Mouse (Mus musculus): ENCODE results near the gene Arid5b. TPM values are rescaled to one million over a fixed set of nuclear protein-coding genes. Genes with fewer than 3 reads are reported as not detected.

The Arid5b gene
- polyA plus RNA-seq, 1 experiment from 2014 or later: 12.2 TPM

DNA sequence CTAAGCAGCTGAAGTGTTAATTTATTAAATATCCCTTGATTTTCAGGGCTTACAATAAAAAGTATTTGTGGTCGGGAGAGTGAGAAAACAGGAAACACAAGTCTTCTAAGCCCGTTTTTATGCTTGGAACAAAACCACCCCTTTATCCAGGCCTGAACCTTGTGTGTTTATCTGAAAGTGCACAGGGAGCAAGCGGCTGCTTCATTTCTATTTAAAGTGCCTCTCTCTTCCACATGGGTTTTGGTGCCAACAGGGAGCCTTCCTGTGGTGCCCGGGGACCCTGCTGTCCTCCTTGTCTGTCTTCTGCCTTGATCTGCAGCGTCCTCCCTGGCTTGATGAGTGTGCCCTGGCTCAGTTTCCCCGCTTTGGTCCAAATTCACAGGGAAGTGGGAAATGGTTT lies 40.9 kb upstream of the Arid5b start:
- Histone ChIP-seq H3K9me3 (ENCODE audit: low read length) (no peaks in the 10 kb centered on the region), H3K27ac (ENCODE audit: low read depth) (no peak overlapping the region), H3K4me3 (ENCODE audit: low read depth, low read length) (no peak overlapping the region), H3K27me3 (ENCODE audit: insufficient read depth, low read length) (no peaks in the 10 kb centered on the region), H3K4me2 (ENCODE audit: low read depth, low read length) (no peak overlapping the region), H3K9ac (replicated peaks) (no peak overlapping the region), H3K4me1 (ENCODE audit: insufficient read depth) (peaks cover 2% of the 10 kb centered on the region; the same call in 1 of the 2 replicates), H3K36me3 (replicated peaks; ENCODE audit: insufficient read depth, low read length) (no peaks in the 10 kb centered on the region)
- 36% methylated on average over 6 of the region's 6 CpGs for WGBS (ENCODE audit: insufficient replicate concordance)
- DNase-seq: no peak
- TF ChIP-seq CTCF (IDR thresholded peaks at IDR 0.05; ENCODE audit: low read depth): no peak
- no peak for TF ChIP-seq EP300 (IDR thresholded peaks at IDR 0.05; ENCODE audit: low read depth)
- no peak for ATAC-seq

DNA sequence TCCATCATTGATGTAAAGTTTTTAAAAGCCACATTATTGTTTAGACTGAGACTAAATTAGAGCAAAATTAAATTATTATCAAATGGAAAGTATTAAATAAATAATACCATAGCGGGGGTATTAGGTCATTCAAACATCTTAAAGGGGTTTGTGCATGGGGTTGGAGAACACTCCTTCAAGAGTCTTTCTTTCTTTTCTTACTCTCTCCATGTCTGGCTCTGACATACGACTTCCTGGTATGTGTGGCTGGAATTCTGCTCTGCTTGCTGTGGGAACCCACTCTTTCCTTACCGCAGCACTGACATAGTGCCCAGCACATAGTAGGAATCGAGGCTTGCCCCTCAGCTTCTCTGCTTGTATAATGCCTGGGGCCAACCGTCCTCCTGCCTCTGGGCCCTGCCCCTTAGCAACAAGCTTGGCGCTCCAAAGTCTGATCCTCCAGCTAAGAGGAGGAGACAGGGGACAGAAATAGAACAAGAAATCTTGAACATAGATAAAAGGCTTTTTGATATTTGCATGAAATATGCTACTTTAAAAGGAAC lies 40.0 kb upstream of the Arid5b start:
- ATAC-seq: no peak
- no peak for DNase-seq
- Histone ChIP-seq H3K4me3 (ENCODE audit: low read depth, low read length) (no peak overlapping the region), H3K9me3 (ENCODE audit: low read length) (no peaks in the 10 kb centered on the region), H3K4me2 (ENCODE audit: low read depth, low read length) (no peak overlapping the region), H3K9ac (replicated peaks) (no peak overlapping the region), H3K36me3 (replicated peaks; ENCODE audit: insufficient read depth, low read length) (no peaks in the 10 kb centered on the region), H3K4me1 (ENCODE audit: insufficient read depth) (peaks cover 2% of the 10 kb centered on the region; the same call in 1 of the 2 replicates), H3K27me3 (ENCODE audit: insufficient read depth, low read length) (no peaks in the 10 kb centered on the region), H3K27ac (ENCODE audit: low read depth) (no peak overlapping the region)
- WGBS (ENCODE audit: insufficient replicate concordance): 54% methylated on average over 6 of the region's 6 CpGs
- no peak for TF ChIP-seq CTCF (IDR thresholded peaks at IDR 0.05; ENCODE audit: low read depth)
- TF ChIP-seq EP300 (IDR thresholded peaks at IDR 0.05; ENCODE audit: low read depth): no peak

DNA sequence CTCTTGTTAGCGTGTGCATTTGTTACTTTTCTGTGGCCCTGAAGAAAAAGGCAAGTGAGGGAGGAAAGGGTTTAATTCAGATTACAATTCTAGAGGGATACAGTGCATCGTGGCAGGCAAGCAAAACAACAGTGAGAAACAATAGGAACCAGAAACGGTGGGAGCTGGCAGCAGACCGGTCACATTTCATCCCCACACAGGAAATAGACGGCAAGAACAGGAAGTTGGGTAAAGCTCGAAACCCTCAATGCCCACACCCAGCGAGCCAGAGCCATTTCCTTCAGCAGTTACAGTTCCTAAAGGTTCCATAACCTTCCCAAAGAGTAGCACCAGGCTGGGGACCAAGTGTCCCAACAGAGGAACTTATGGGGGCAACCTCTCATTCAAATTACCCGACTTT lies 34.2 kb upstream of the Arid5b start:
- 47% methylated on average over 8 of the region's 8 CpGs for WGBS (ENCODE audit: insufficient replicate concordance)

DNA sequence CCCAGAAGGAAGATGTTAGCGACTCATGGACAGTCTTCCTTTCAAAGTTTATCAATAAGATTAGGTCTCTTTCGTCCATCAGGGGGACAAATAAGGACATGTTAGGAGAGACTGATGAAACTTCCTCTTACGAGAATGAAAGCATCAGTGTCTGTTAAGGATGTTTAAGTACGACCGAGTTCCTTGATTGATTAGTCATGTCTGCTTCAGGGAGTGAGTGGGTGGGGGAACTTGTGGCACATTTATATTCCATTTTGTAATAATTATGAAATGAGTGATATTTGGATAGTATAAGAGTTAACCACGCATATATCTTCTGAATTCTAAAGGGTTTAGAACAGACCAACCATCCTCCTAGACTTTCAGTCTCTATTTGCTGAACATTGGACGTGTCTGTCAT lies 22.5 kb upstream of the Arid5b start:
- Histone ChIP-seq H3K27ac (ENCODE audit: low read depth) (no peak overlapping the region), H3K4me3 (ENCODE audit: low read depth, low read length) (no peak overlapping the region), H3K36me3 (replicated peaks; ENCODE audit: insufficient read depth, low read length) (no peaks in the 10 kb centered on the region), H3K27me3 (ENCODE audit: insufficient read depth, low read length) (no peaks in the 10 kb centered on the region), H3K9ac (replicated peaks) (no peak overlapping the region), H3K9me3 (ENCODE audit: low read length) (no peaks in the 10 kb centered on the region), H3K4me1 (ENCODE audit: insufficient read depth) (no peaks in the 10 kb centered on the region), H3K4me2 (ENCODE audit: low read depth, low read length) (no peak overlapping the region)
- no peak for TF ChIP-seq EP300 (IDR thresholded peaks at IDR 0.05; ENCODE audit: low read depth)
- no peak for TF ChIP-seq CTCF (IDR thresholded peaks at IDR 0.05; ENCODE audit: low read depth)
- WGBS (ENCODE audit: insufficient replicate concordance): 61% methylated on average over 7 of the region's 7 CpGs
- ATAC-seq (no peak), DNase-seq (no peak)

More for the DNA sequence above, 34.2 kb upstream of the Arid5b start:
- H3K9ac ChIP-seq (replicated peaks): no peak overlapping the region
- DNase-seq (no peak), ATAC-seq (no peak)
- no peak overlapping the region for H3K4me2 ChIP-seq (ENCODE audit: low read depth, low read length)
- H3K4me3 ChIP-seq (ENCODE audit: low read depth, low read length): no peak overlapping the region
- H3K4me1 ChIP-seq (ENCODE audit: insufficient read depth): no peaks in the 10 kb centered on the region
- no peaks in the 10 kb centered on the region for H3K36me3 ChIP-seq (replicated peaks; ENCODE audit: insufficient read depth, low read length)
- TF ChIP-seq EP300 (IDR thresholded peaks at IDR 0.05; ENCODE audit: low read depth) (no peak), CTCF (IDR thresholded peaks at IDR 0.05; ENCODE audit: low read depth) (no peak)
- peaks cover 3% of the 10 kb centered on the region; the same call in 1 of the 2 replicates for H3K9me3 ChIP-seq (ENCODE audit: low read length)
- H3K27ac ChIP-seq (ENCODE audit: low read depth): no peak overlapping the region
- H3K27me3 ChIP-seq (ENCODE audit: insufficient read depth, low read length): no peaks in the 10 kb centered on the region

DNA sequence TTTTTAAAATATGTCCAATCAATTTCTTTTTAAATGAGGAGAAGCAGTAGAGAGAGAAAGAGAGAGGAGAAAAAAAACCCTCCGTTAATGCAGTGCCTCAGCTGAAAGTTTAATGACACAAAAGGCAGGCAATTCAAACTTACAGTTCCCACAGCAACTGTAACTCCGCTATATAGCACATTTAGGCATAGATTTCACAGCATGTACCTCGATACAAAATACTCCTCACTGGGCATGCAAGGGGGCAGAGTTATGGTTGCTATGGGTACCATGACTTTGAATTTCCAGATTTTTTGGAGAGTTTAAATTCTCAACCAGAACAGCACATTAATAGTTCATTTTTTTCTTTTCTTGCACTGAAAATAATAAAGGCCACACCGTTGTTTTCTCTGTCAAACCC lies 10.9 kb upstream of the Arid5b start:
- WGBS (ENCODE audit: insufficient replicate concordance): 78% methylated on average over 4 of the region's 4 CpGs
- no peaks in the 10 kb centered on the region for H3K27me3 ChIP-seq (ENCODE audit: insufficient read depth, low read length)
- TF ChIP-seq EP300 (IDR thresholded peaks at IDR 0.05; ENCODE audit: low read depth) (no peak), CTCF (IDR thresholded peaks at IDR 0.05; ENCODE audit: low read depth) (no peak)
- H3K4me3 ChIP-seq (ENCODE audit: low read depth, low read length): no peak overlapping the region
- H3K9ac ChIP-seq (replicated peaks): no peak overlapping the region
- no peak for ATAC-seq
- no peaks in the 10 kb centered on the region for H3K36me3 ChIP-seq (replicated peaks; ENCODE audit: insufficient read depth, low read length)
- no peak overlapping the region for H3K4me2 ChIP-seq (ENCODE audit: low read depth, low read length)
- H3K4me1 ChIP-seq (ENCODE audit: insufficient read depth): 0 out of 2 replicates have a peak, but pooled peaks cover 2% of the 10 kb centered on the region
- DNase-seq: no peak
- H3K9me3 ChIP-seq (ENCODE audit: low read length): 0 out of 2 replicates have a peak, but pooled peaks cover 5% of the 10 kb centered on the region
- H3K27ac ChIP-seq (ENCODE audit: low read depth): no peak overlapping the region

DNA sequence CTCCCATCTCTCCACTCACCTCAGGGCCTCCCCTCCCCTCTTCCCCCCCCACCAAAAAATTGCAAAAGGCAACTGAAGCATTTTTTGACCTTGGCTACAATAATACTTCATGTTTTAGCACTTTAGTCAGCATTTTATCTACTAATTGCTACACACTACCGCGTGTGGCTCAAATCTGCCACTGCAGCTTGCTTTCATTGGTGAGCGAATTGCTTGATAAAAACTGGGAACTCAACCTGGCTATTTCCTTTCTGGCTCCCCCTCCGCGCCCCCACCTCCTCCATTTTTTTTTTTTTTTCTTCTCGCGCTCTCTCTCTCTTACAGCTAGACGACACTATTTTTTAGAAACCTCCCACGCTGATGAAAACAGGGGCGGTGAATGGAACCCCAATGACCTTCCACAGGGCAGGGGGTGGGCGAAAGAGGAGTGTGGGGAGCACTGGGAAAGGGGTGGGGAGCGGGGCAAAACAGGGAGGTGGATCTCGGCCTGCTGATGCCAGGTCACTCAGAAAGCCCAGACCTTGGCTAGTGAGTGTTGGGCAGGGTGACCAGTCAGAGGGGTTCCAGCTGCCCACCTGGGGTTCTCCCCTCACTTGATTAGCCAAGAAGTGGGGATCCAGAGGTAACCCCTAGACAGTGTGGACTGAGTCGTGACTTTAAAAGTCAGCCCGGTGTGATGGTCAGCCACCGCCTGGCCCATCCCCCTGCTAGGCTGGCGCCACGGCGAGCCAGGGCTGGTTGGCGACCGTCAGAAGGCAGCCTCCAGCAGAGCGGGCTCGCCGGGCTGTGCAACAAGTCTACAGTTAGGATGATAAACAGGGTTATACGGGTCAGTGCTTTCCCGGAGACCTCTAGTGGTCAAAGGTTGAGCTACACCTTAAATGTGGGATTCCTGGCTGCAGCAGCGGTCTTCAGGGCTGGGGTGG lies 4.2 kb upstream of the Arid5b start:
- DNase-seq: peak; percentile 81
- Histone ChIP-seq H3K4me1 (ENCODE audit: insufficient read depth) (peaks cover 13% of the 10 kb centered on the region), H3K9me3 (ENCODE audit: low read length) (no peaks in the 10 kb centered on the region), H3K27me3 (ENCODE audit: insufficient read depth, low read length) (no peaks in the 10 kb centered on the region), H3K4me2 (ENCODE audit: low read depth, low read length) (peak overlapping the region; percentile 88), H3K4me3 (ENCODE audit: low read depth, low read length) (peak overlapping the region; percentile 37), H3K36me3 (replicated peaks; ENCODE audit: insufficient read depth, low read length) (no peaks in the 10 kb centered on the region), H3K9ac (replicated peaks) (peak overlapping the region; percentile 70), H3K27ac (ENCODE audit: low read depth) (peak overlapping the region; percentile 91)
- 2% methylated on average over 27 of the region's 27 CpGs for WGBS (ENCODE audit: insufficient replicate concordance)
- peak; percentile 94 for TF ChIP-seq CTCF (IDR thresholded peaks at IDR 0.05; ENCODE audit: low read depth)
- peak; percentile 10; the same call in 1 of the 2 replicates for TF ChIP-seq EP300 (IDR thresholded peaks at IDR 0.05; ENCODE audit: low read depth)
- peak; percentile 92 for ATAC-seq

Data from liver, postnatal 0 days (tissue).